Comparison of ENCODE assay signal across 8 mouse cellular contexts in genomic region chr11:33146651-33147131, GRCm38 (mm10). TPM values are rescaled to one million over a fixed set of nuclear protein-coding genes. Genes with fewer than 3 reads are reported as not detected.
DNase-seq lines count a peak whose midpoint lies in the region; ATAC-seq lines count a peak whose summit lies in the region.

No protein-coding gene starts in this region.

- H3K27me3 ChIP-seq in forebrain, embryonic 10.5 days (ENCODE audit: poor library complexity, severe bottlenecking): peaks cover 67% of the 10 kb centered on the region
- H3K27me3 ChIP-seq in hindbrain, embryonic 11.5 days (ENCODE audit: control insufficient read depth, insufficient read depth, low read length): peaks cover 17% of the 10 kb centered on the region
- peaks cover 62% of the 10 kb centered on the region for H3K27me3 ChIP-seq in limb, embryonic 10.5 days (ENCODE audit: low read depth, poor library complexity, severe bottlenecking)
- H3K27me3 ChIP-seq in midbrain, embryonic 13.5 days: peaks cover 39% of the 10 kb centered on the region

- ATAC-seq in hindbrain, embryonic 11.5 days (ENCODE audit: low FRiP score): peak; percentile 15; the same call in 1 of the 2 replicates
- peak; percentile 25 for ATAC-seq in midbrain, embryonic 13.5 days
- no peak for ATAC-seq in erythroblast, adult 5-6 weeks (replicated peaks; ENCODE audit: low FRiP score, poor library complexity, severe bottlenecking)

- peaks cover 59% of the 10 kb centered on the region for H3K4me1 ChIP-seq in forebrain, embryonic 10.5 days
- peaks cover 16% of the 10 kb centered on the region for H3K4me1 ChIP-seq in hindbrain, embryonic 11.5 days (replicated peaks; ENCODE audit: control insufficient read depth, insufficient read depth, low read length)
- peaks cover 47% of the 10 kb centered on the region for H3K4me1 ChIP-seq in limb, embryonic 10.5 days
- peaks cover 46% of the 10 kb centered on the region for H3K4me1 ChIP-seq in midbrain, embryonic 13.5 days (replicated peaks)

- 1% methylated on average over 30 of the region's 30 CpGs for WGBS in forebrain, embryonic 10.5 days
- 2% methylated on average over 28 of the region's 30 CpGs for WGBS in hindbrain, embryonic 11.5 days
- 2% methylated on average over 30 of the region's 30 CpGs for WGBS in limb, embryonic 10.5 days
- WGBS in midbrain, embryonic 13.5 days: 1% methylated on average over 30 of the region's 30 CpGs

- peak overlapping the region; percentile 77; the same call in 1 of the 2 replicates for H3K27ac ChIP-seq in forebrain, embryonic 10.5 days
- H3K27ac ChIP-seq in hindbrain, embryonic 11.5 days (ENCODE audit: low read depth, low read length): peak overlapping the region; percentile 79; the same call in 1 of the 2 replicates
- H3K27ac ChIP-seq in limb, embryonic 10.5 days: peak overlapping the region; percentile 83; the same call in 1 of the 2 replicates
- 0 out of 2 replicates have a peak overlapping the region, but pooled peaks have one; percentile 11 for H3K27ac ChIP-seq in midbrain, embryonic 13.5 days

- H3K4me3 ChIP-seq in forebrain, embryonic 10.5 days: peak overlapping the region; percentile 68
- H3K4me3 ChIP-seq in hindbrain, embryonic 11.5 days (ENCODE audit: low read depth, low read length): peak overlapping the region; percentile 64
- peak overlapping the region; percentile 74 for H3K4me3 ChIP-seq in limb, embryonic 10.5 days
- H3K4me3 ChIP-seq in midbrain, embryonic 13.5 days (replicated peaks): peak overlapping the region; percentile 64

- H3K36me3 ChIP-seq in forebrain, embryonic 10.5 days (replicated peaks): peaks cover 25% of the 10 kb centered on the region
- H3K36me3 ChIP-seq in hindbrain, embryonic 11.5 days (ENCODE audit: control insufficient read depth, insufficient read depth, low read length): 0 out of 2 replicates have a peak, but pooled peaks cover 2% of the 10 kb centered on the region
- peaks cover 24% of the 10 kb centered on the region for H3K36me3 ChIP-seq in limb, embryonic 10.5 days
- peaks cover 23% of the 10 kb centered on the region for H3K36me3 ChIP-seq in midbrain, embryonic 13.5 days

- no peaks in the 10 kb centered on the region for H3K9me3 ChIP-seq in forebrain, embryonic 10.5 days
- H3K9me3 ChIP-seq in hindbrain, embryonic 11.5 days (ENCODE audit: control insufficient read depth, low read length): no peaks in the 10 kb centered on the region
- H3K9me3 ChIP-seq in limb, embryonic 10.5 days (replicated peaks): no peaks in the 10 kb centered on the region
- H3K9me3 ChIP-seq in midbrain, embryonic 13.5 days: no peaks in the 10 kb centered on the region

- H3K4me2 ChIP-seq in hindbrain, embryonic 11.5 days (replicated peaks; ENCODE audit: low read depth, low read length): peak overlapping the region; percentile 95
- peak overlapping the region; percentile 77 for H3K4me2 ChIP-seq in midbrain, embryonic 13.5 days (replicated peaks)

- DNase-seq in CD8-positive naive resting alpha-beta T cell, adult 2 months (ENCODE audit: low read depth in 2 of 2, low spot score in 2 of 2): peak; percentile 8 to 16
- peak; percentile 5 for DNase-seq in T-cell, adult 2 months (ENCODE audit: low spot score)
- peak; percentile 46 for DNase-seq in forebrain, embryonic 10.5 days (ENCODE audit: extremely low spot score, low spot score)
- peak; percentile 49 for DNase-seq in hindbrain, embryonic 11.5 days (ENCODE audit: low spot score)
- DNase-seq in limb, embryonic 10.5 days (ENCODE audit: low spot score): peak; percentile 66
- DNase-seq in testis, postnatal 10 days (ENCODE audit: low spot score): peak; percentile 74

- peak overlapping the region; percentile 73 for H3K9ac ChIP-seq in hindbrain, embryonic 11.5 days (ENCODE audit: low read depth, low read length)
- H3K9ac ChIP-seq in midbrain, embryonic 13.5 days (replicated peaks): peak overlapping the region; percentile 81

RNA-seq across cellular contexts. Expression of gene Fgf18, which starts 0.5 kb away (rescaled TPM):
- polyA plus RNA-seq in forebrain, embryonic 10.5 days (2016; fragmentation: Nextera tagmentation; extraction: Ambion mirVana): 3.6 and 3.8 TPM in 2 replicates
- polyA plus RNA-seq in hindbrain, embryonic 11.5 days (2014; fragmentation: Nextera tagmentation; extraction: Ambion mirVana): 6.4 and 8.1 TPM in 2 replicates
- 1.7 and 5.7 TPM in 2 replicates for polyA plus RNA-seq in limb, embryonic 10.5 days (2016; fragmentation: Nextera tagmentation; extraction: Ambion mirVana)
- polyA plus RNA-seq in midbrain, embryonic 13.5 days (2015; fragmentation: Nextera tagmentation; extraction: Ambion mirVana): 3.5 and 3.6 TPM in 2 replicates
- not detected in 2 replicates for total RNA-seq in erythroblast, adult 5-6 weeks (2015; ENCODE audit: low replicate concordance)
- total RNA-seq in erythroblast, adult 5-6 weeks (2017; ENCODE audit: low replicate concordance): not detected in 2 replicates

RNA-seq across cellular contexts. Expression of gene Npm1, which starts 16.3 kb away (rescaled TPM):
- 1,478 and 1,686 TPM in 2 replicates for polyA plus RNA-seq in forebrain, embryonic 10.5 days (2016; fragmentation: Nextera tagmentation; extraction: Ambion mirVana)
- polyA plus RNA-seq in hindbrain, embryonic 11.5 days (2014; fragmentation: Nextera tagmentation; extraction: Ambion mirVana): 962 and 974 TPM in 2 replicates
- polyA plus RNA-seq in limb, embryonic 10.5 days (2016; fragmentation: Nextera tagmentation; extraction: Ambion mirVana): 1,479 and 1,796 TPM in 2 replicates
- polyA plus RNA-seq in midbrain, embryonic 13.5 days (2015; fragmentation: Nextera tagmentation; extraction: Ambion mirVana): 592 and 605 TPM in 2 replicates
- 384 and 435 TPM in 2 replicates for total RNA-seq in erythroblast, adult 5-6 weeks (2015; ENCODE audit: low replicate concordance)
- total RNA-seq in erythroblast, adult 5-6 weeks (2017; ENCODE audit: low replicate concordance): 473 and 516 TPM in 2 replicates

RNA-seq across cellular contexts. Expression of gene Tlx3, which starts 56.7 kb away (rescaled TPM):
- polyA plus RNA-seq in forebrain, embryonic 10.5 days (2016; fragmentation: Nextera tagmentation; extraction: Ambion mirVana): not detected in 2 replicates
- polyA plus RNA-seq in hindbrain, embryonic 11.5 days (2014; fragmentation: Nextera tagmentation; extraction: Ambion mirVana): 12.9 and 19.0 TPM in 2 replicates
- polyA plus RNA-seq in limb, embryonic 10.5 days (2016; fragmentation: Nextera tagmentation; extraction: Ambion mirVana): not detected in 2 replicates
- 1.3 and 1.8 TPM in 2 replicates for polyA plus RNA-seq in midbrain, embryonic 13.5 days (2015; fragmentation: Nextera tagmentation; extraction: Ambion mirVana)
- total RNA-seq in erythroblast, adult 5-6 weeks (2015; ENCODE audit: low replicate concordance): not detected in 2 replicates
- total RNA-seq in erythroblast, adult 5-6 weeks (2017; ENCODE audit: low replicate concordance): not detected in 2 replicates

Comparison
In these comparisons a context has a peak if more than half of its experiments do, and no peak if none do; other contexts are left out.
1. DNase-seq: peak in every context shown above with its lines; median percentile 74 in testis, postnatal 10 days; 66 in limb, embryonic 10.5 days; 49 in hindbrain, embryonic 11.5 days; 46 in forebrain, embryonic 10.5 days; 12 in CD8-positive naive resting alpha-beta T cell, adult 2 months; 5 in T-cell, adult 2 months.
2. H3K27ac ChIP-seq: peak in every context shown above with its lines; median percentile 83 in limb, embryonic 10.5 days; 79 in hindbrain, embryonic 11.5 days; 77 in forebrain, embryonic 10.5 days; 11 in midbrain, embryonic 13.5 days.